Mouse (Mus musculus) forebrain, embryonic 12.5 days (tissue): ENCODE measurements around the gene Mrgpra1. TPM values are rescaled to one million over a fixed set of nuclear protein-coding genes. Genes with fewer than 3 reads are reported as not detected.

ENCODE experiments used
- polyA plus RNA-seq: library from polyadenylated mRNA; unstranded; fragments of >200 nt; fragmentation: Nextera tagmentation; extraction: Ambion mirVana; gene quantifications from 2 replicates; pipeline ENCODE4 v1.2.1, GENCODE M21; 2016

The Mrgpra1 gene
- polyA plus RNA-seq, 1 experiment from 2014 or later, result not detected

Other genes starting within 250 kb of the Mrgpra1 start
- gene Ptpn5, start 220.6 kb downstream of the Mrgpra1 start, polyA plus RNA-seq, result 30.6 and 34.5 TPM in 2 replicates
- not detected in 2 replicates for gene Mrgpra6, start 149.3 kb downstream of the Mrgpra1 start, polyA plus RNA-seq
- gene Mrgpra9, start 101.4 kb downstream of the Mrgpra1 start, polyA plus RNA-seq, result not detected in 2 replicates
- gene Mrgpra2a, start 97.9 kb upstream of the Mrgpra1 start, polyA plus RNA-seq, result not detected in 2 replicates
- gene Mrgpra2b, start 174.6 kb upstream of the Mrgpra1 start, polyA plus RNA-seq, result not detected in 2 replicates
- gene Mrgpra3, start 247.1 kb upstream of the Mrgpra1 start, polyA plus RNA-seq, result not detected in 2 replicates